Mouse (Mus musculus): ENCODE results near the gene Mast4.

Gene Mast4

GRCm38 (mm10) chr13:102915341-102915740 lies 419.0 kb downstream of the Mast4 start:
- 83% methylated on average over 1 of the region's 1 CpGs for WGBS

GRCm38 (mm10) chr13:102913919-102914318 lies 420.4 kb downstream of the Mast4 start:
- 72% methylated on average over 2 of the region's 2 CpGs for WGBS

- WGBS: 78% methylated on average over 12 of the region's 12 CpGs
These were observed 421.4 kb downstream of the Mast4 start for GRCm38 (mm10) chr13:102912867-102913266.

- 87% methylated on average over 5 of the region's 5 CpGs for WGBS
These were observed 424.5 kb downstream of the Mast4 start for GRCm38 (mm10) chr13:102909654-102910418.

- 13% methylated on average over 9 of the region's 9 CpGs for whole genome bisulfite sequencing
These were observed 427.7 kb downstream of the Mast4 start for GRCm38 (mm10) chr13:102906661-102907009.

- 4% methylated on average over 16 of the region's 16 CpGs for WGBS
These were observed 428.2 kb downstream of the Mast4 start for GRCm38 (mm10) chr13:102906004-102906660.

GRCm38 (mm10) chr13:102905361-102905950 lies 428.8 kb downstream of the Mast4 start:
- WGBS: 11% methylated on average over 16 of the region's 16 CpGs

- 79% methylated on average over 4 of the region's 4 CpGs for WGBS
These were observed 430.6 kb downstream of the Mast4 start for GRCm38 (mm10) chr13:102903689-102904088.

- 84% methylated on average over 7 of the region's 7 CpGs for WGBS
These were observed 432.2 kb downstream of the Mast4 start for GRCm38 (mm10) chr13:102902123-102902522.

- WGBS: 80% methylated on average over 8 of the region's 8 CpGs
These were observed 433.8 kb downstream of the Mast4 start for GRCm38 (mm10) chr13:102900531-102900930.

- 77% methylated on average over 2 of the region's 2 CpGs for WGBS
These were observed 434.2 kb downstream of the Mast4 start for GRCm38 (mm10) chr13:102900083-102900420.

- 76% methylated on average over 9 of the region's 9 CpGs for WGBS
These were observed 434.8 kb downstream of the Mast4 start for GRCm38 (mm10) chr13:102899253-102900082.

- 51% methylated on average over 15 of the region's 15 CpGs for WGBS
These were observed 435.7 kb downstream of the Mast4 start for GRCm38 (mm10) chr13:102898374-102899131.

- 58% methylated on average over 6 of the region's 6 CpGs for WGBS
These were observed 438.4 kb downstream of the Mast4 start for GRCm38 (mm10) chr13:102895894-102896293.

GRCm38 (mm10) chr13:102894287-102895234 lies 439.7 kb downstream of the Mast4 start:
- 49% methylated on average over 15 of the region's 15 CpGs for WGBS

GRCm38 (mm10) chr13:102892783-102893182 lies 441.5 kb downstream of the Mast4 start:
- 70% methylated on average over 3 of the region's 3 CpGs for WGBS

GRCm38 (mm10) chr13:102889989-102890388 lies 444.3 kb downstream of the Mast4 start:
- WGBS: 90% methylated on average over 10 of the region's 10 CpGs

GRCm38 (mm10) chr13:102889537-102889936 lies 444.8 kb downstream of the Mast4 start:
- WGBS: 91% methylated on average over 13 of the region's 13 CpGs

- 57% methylated on average over 15 of the region's 15 CpGs for WGBS
These were observed 445.3 kb downstream of the Mast4 start for GRCm38 (mm10) chr13:102888895-102889490.

GRCm38 (mm10) chr13:102888211-102888610 lies 446.1 kb downstream of the Mast4 start:
- WGBS: 65% methylated on average over 8 of the region's 8 CpGs

Measured in cerebral cortex, adult 2 months (tissue).